Mouse (Mus musculus): ENCODE results near the gene Ap2b1.

DNA sequence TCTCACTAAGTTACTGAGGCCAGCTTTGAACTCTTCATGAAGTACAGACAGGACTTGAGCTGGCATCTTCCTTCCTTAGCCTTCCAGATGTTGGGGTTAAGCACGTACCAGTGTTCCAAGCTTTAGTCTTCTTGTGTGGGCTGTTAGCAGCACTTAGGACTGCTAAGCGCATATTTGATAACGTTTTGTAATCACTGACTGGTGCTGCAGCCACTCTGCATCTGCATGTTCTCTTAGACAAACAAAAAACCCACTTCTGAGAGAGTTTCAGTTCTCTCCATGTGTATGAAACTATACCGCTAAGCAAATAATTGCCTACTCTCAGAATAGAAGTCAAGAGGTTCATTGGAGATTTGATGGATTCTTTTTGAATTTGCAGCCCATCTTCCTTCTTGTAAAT is 20.2 kb downstream of the Ap2b1 start:
- TF ChIP-seq CTCF (IDR thresholded peaks at IDR 0.05; ENCODE audit: low read depth) (no peak), EP300 (optimal IDR thresholded peaks at IDR 0.05) (no peak)
